Mouse (Mus musculus) right cerebral cortex, postnatal 36 days (tissue): ENCODE results near the gene Tube1.

ENCODE experiments used
- DNase-seq, 2 experiments: peaks; one replicate each; pipeline ENCODE4 v3.0.0; 2022; ENCODE audit warnings: low spot score in 2 of 2, mixed read lengths in 1 of 2

Gene Tube1

GRCm38 (mm10) chr10:39133462-39134310 is at the start of gene Tube1, which contains the start of gene Fam229b:
Gene Tube1, plus strand, starts transcription at chr10:39133976.
Gene Fam229b, minus strand, starts transcription at chr10:39133914.
- DNase-seq, result peak; percentile 89 to 94

GRCm38 (mm10) chr10:39096981-39097380 is 36.8 kb upstream of the Tube1 start:
- DNase-seq, result no peak

GRCm38 (mm10) chr10:39098746-39099145 is 35.0 kb upstream of the Tube1 start:
- DNase-seq, result no peak

GRCm38 (mm10) chr10:39104803-39105449 is 28.9 kb upstream of the Tube1 start:
- no peak for DNase-seq

- no peak for DNase-seq
Observed at GRCm38 (mm10) chr10:39106413-39106812, 27.4 kb upstream of the Tube1 start.

- DNase-seq, result no peak
Observed at GRCm38 (mm10) chr10:39106935-39107334, 26.8 kb upstream of the Tube1 start.

GRCm38 (mm10) chr10:39108837-39109488 is 24.8 kb upstream of the Tube1 start:
- DNase-seq, result no peak

GRCm38 (mm10) chr10:39109489-39109874 is 24.3 kb upstream of the Tube1 start:
- no peak for DNase-seq

- DNase-seq, result no peak
Observed at GRCm38 (mm10) chr10:39121412-39121811, 12.4 kb upstream of the Tube1 start.

GRCm38 (mm10) chr10:39137766-39138165 is 4.0 kb downstream of the Tube1 start:
- DNase-seq, result no peak

GRCm38 (mm10) chr10:39138761-39139160 is 5.0 kb downstream of the Tube1 start:
- no peak for DNase-seq

- no peak for DNase-seq
Observed at GRCm38 (mm10) chr10:39140843-39141242, 7.1 kb downstream of the Tube1 start.

- no peak for DNase-seq
Observed at GRCm38 (mm10) chr10:39141401-39141800, 7.6 kb downstream of the Tube1 start.

- DNase-seq, result no peak
Observed at GRCm38 (mm10) chr10:39142216-39142615, 8.4 kb downstream of the Tube1 start.

GRCm38 (mm10) chr10:39156719-39157118 is 22.9 kb downstream of the Tube1 start:
- DNase-seq, result no peak

GRCm38 (mm10) chr10:39157321-39157720 is 23.5 kb downstream of the Tube1 start:
- DNase-seq, result no peak

GRCm38 (mm10) chr10:39158306-39158705 is 24.5 kb downstream of the Tube1 start:
- no peak for DNase-seq

GRCm38 (mm10) chr10:39161406-39161805 is 27.6 kb downstream of the Tube1 start:
- no peak for DNase-seq

- DNase-seq, result no peak
Observed at GRCm38 (mm10) chr10:39162666-39163484, 29.1 kb downstream of the Tube1 start.

- no peak for DNase-seq
Observed at GRCm38 (mm10) chr10:39163694-39164093, 29.9 kb downstream of the Tube1 start, which contains the start of gene Ccn6. Gene Ccn6, minus strand, starts transcription at chr10:39163794.

GRCm38 (mm10) chr10:39165632-39166115 is 31.9 kb downstream of the Tube1 start:
- peak in 1 of 2 experiments; percentile 52 for DNase-seq
